Mouse (Mus musculus) embryo, embryonic 11.5 days (tissue): ENCODE measurements at regions not wholly inside any gene's neighbourhood (a gene's known extent, or its start where the extent isn't known, plus 50 kb on each side); places are given as distances from the start of the nearest gene placed in this dataset.

Source experiments
- DNase-seq: peaks from one replicate; pipeline ENCODE4 v3.0.0-alpha.2; 2012; ENCODE audit warnings: low read depth, low spot score

- no peak for DNase-seq
Measured at GRCm38 (mm10) chr14:17234898-17235297, 415.9 kb upstream of the Rarb start.

DNA sequence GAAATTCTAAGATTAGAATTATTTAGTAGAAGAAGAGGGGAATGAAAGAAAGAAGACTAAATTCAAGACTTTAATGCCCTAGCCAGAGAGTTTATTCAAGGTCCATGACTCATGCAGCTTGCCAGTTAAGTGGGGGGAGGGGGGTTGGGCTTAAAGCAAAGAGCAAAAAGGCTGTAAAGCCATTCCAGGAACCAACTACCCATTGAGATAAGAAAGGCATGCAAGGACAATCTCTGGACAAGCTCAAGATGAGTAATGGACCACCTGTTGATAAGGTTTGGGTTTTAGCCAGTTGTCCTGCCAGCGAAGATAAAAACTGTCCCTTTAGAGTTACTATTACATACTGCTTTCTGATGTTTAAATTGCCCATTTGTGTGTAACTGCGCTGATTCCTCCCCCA lies 392.5 kb upstream of the Rarb start:
- DNase-seq, result no peak

GRCm38 (mm10) chr14:17205691-17206090 lies 386.7 kb upstream of the Rarb start:
- DNase-seq, result no peak

DNA sequence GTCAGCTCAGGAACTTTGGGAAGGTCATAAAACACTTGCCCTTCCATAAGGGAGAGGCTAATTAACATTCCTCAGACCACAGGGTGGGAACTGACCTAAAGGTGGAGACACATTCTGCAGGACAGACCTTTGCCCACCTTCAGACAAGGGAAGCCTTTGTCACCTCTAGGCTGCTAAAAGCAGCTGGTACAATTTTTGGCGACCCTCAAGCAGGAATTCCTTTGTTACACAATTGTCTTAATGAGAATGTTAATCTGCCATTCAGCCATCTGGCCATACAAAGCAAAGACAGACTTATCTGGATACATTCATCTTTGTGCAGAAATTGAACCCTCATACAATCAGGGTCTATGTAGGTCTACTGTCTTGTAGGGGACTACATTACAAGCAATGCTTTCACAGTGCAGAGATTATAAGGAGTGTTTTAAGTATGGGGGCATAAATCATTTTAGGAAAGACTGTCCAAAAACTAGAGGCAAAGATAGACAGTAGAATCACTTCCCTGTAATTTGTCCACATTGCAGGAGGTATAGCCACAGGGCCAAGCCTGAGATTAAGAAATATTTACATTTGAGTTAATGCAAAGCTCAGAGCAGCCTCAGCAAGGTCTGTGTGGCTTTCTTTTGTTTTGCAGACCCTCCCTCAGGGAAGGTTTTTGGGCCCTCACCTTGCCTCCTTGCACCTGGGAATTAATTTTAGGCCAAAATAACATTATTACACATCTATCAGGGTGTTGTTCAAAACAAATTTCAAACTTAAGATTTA lies 384.5 kb upstream of the Rarb start:
- DNase-seq, result no peak

DNA sequence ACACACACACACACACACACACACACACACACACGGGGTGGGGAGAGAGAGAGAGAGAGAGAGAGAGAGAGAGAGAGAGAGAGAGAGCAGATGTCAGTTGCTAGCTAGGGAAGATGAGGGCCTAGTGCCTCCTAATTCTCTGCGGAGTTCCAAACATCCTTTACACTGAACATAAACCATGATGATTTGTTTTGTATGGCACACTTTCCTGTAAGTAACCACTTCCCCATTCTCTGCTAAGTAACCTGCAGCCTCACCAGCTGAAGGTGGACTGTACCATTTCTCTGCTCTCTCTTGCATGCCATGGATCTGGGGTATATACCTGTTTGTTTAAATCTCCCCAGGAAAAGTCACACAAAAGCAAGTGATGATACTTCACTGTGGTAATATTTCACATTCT lies 374.0 kb upstream of the Rarb start:
- DNase-seq, result no peak

- DNase-seq, result no peak
Measured at GRCm38 (mm10) chr14:17173218-17173617, 354.3 kb upstream of the Rarb start.

- peak; percentile 52 for DNase-seq
Measured at GRCm38 (mm10) chr14:17172330-17173110, 353.6 kb upstream of the Rarb start.

DNA sequence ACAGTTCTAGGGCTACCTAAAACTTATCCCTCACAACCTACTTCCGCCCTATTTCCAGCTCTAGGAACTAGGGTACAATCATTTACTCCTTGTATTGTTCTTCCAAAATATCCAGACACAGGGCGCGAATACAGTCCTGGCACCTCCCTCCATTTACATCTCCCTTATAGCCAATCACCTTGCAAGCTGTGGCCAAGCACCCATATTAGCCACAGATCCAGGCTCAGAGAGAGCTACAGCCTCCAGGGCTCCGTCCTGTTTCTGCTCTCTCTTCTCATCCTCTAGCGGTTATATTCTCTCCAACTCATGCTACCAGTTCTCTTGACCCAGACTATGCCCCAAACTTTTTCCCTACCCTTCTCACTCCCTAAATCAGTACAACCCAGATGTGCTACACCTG lies 352.9 kb upstream of the Rarb start:
- DNase-seq, result no peak

DNA sequence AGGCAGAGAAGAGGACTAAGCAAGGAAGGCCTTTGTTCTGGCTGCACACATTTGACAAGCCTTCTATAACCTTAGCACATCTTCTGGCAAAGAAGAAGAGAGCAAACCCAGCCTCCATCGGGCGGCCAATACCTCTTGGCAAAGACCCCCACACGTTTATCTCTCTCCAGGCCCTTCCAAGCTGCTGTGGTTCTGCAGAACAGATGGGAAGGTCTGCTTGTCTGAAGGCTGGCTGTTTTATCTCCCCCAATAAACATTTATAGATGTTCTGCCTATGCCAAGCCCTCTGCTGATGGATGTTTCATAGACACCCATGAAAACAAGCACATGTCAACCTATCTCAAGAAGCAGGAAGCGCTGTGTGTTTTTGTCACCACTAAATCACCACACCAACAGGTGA lies 339.4 kb upstream of the Rarb start:
- no peak for DNase-seq

DNA sequence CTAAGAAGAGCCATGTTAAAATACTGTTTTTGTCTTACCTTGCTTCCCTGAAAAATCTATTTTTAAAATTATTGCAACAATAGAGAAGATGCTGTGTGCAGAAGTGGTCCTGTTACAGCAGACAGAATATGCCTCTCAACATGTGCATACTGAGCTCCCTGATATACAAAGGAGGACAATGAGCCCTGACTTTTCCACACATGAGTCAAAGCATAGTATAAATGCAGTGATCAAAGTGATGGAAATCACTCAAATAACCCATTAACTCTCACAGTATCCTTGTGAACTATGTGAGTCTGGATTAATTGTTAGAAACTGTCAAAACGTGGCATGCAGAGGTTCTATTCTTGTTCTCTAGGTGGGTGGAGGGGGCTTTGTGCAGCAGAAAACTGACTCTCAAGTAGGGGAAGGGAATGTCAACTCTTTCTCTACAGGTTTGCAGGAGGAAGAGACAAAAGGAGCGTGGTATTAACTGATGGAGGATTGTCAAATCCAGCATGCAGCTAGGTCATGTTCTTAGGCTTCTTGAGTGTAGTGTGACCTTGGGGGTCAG lies 337.5 kb upstream of the Rarb start:
- no peak for DNase-seq

GRCm38 (mm10) chr14:17120679-17121078 lies 301.7 kb upstream of the Rarb start:
- DNase-seq, result no peak

DNA sequence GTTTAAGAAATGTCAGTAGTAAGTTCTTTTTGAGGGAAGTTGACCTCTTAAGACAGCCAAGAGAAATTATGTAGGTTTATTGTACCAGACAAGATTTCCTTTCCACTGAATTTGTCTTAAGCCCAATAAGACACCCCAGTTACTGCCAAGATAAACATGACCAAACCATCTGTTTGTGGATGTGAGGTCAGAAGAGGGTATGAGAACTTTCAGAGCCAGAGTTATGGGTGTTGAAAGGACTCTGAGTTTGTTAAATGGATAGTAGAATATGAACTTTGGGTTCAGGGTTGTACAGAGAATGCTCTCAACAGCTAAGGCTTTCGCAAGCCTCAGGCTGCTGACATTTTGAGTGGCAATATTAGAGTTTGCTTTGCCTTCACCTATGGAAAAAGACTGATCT lies 287.7 kb upstream of the Rarb start:
- no peak for DNase-seq

DNA sequence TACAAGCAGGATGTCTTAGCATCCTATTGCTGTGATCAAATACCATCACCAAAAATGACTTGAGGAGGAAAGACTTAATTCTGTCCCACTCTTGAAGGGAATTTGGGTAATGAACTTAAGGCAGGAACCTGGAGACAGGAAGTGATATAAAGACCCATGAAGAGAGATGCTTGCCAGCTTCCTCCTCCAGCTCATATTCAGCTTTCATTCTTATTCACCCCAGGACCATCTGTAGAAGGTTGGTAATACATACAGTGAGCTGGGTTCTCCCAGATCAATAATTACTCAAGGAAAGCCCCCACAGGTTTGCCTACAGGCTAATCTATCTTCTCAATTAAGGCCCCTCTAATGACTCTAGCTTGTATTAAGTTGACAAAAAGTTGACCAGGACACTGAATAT lies 283.5 kb upstream of the Rarb start:
- no peak for DNase-seq

DNA sequence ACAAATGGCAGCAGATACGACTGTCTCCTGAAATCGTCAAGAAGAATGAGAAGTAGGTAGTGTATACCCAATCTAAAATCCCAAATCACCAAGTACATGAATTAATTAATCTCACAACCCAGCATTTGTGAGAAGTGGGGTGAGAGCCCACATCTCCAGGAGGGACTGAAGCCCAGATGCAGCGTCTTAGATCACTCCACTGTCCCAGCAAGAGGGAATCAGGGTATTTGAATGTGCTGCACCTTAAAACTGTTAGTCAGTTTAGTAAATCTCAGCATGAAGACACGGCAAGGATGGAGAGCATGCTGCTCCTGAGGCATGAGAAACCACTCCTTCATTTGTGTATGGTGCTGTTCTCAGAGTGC lies 271.6 kb upstream of the Rarb start:
- DNase-seq, result no peak

GRCm38 (mm10) chr14:17089640-17090572 lies 270.9 kb upstream of the Rarb start:
- DNase-seq, result no peak

DNA sequence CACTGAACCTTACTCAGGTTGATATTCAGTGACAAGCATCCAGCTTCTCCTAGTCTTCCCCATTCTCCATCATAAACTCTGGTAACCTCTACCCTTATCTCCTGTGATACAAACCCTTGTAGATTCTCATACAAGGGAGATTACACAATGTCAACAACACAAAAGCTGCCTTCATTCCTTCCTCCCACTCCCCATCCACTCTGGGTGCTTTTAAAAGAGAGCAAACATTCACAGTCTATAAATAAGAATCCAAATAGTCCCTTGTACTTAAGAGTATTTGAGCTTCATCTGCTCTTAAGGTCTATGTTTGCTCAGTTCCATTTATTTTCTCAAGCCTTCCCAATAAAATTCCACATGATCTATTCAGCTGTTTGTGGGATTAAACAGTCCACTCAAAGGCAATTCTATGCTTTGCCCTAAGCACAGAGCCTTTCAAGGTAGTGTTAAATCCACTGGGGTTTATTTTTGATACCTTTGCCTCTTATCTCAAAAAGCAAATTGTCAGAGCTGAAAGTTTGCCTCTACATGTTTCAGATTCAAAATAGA lies 270.2 kb upstream of the Rarb start:
- DNase-seq, result no peak

- DNase-seq, result no peak
Measured at GRCm38 (mm10) chr14:17087828-17088227, 268.9 kb upstream of the Rarb start.

DNA sequence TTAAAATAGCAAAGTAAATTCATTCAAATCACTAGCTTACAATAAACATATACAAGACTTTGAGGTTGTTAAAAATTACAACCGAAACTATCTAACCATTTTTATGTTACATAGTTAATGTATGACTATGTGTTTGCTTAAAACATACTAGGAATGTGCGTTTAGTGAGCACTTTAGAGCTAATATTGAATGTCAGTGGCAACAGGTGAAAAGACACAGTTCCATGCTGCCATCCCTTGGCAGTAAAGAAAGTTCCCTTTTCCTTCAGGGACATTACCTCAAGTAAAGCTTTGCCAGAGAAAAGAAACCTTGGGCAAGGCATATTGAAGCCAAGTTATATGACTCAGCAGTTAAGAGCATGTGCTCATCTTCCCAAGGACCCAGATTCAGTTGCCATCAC lies 265.0 kb upstream of the Rarb start:
- no peak for DNase-seq

DNA sequence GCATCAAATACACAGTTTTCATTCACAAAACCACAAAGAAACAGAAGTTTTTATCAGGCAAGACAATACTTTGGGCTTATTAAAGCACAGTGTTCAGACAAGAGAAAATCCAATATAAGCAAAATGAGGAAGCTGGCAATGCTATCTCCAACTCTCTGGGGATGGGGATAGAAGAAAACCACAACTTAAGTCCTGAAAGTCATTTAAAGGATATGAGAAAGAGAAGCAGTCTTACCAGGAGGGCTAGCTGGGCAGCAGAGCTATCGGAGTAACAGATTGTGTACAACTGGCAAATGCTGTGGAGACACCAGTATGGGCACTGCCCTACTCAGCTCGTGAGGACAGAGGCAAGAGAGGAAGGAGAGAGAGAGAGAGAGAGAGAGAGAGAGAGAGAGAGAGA lies 262.9 kb upstream of the Rarb start:
- DNase-seq, result no peak

DNA sequence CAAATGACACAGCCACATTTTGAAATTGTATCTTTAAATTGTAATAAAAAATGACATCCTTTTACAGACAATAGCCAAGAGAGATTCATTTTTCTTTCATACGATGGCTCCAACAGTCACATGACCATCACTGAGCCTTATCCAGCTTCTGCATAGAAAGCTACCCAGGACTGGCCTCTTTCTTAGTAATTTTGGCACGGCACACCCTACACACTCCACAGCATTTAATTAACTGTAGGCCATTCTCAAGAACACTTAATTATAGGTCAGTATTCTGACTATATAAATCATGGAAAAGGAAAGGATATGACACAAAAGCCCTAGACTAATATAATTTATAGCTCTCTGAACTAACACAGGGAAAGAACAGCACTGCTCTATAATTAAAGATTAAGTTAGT lies 260.6 kb upstream of the Rarb start:
- DNase-seq, result no peak

GRCm38 (mm10) chr14:17061358-17061757 lies 242.4 kb upstream of the Rarb start:
- DNase-seq, result no peak

DNA sequence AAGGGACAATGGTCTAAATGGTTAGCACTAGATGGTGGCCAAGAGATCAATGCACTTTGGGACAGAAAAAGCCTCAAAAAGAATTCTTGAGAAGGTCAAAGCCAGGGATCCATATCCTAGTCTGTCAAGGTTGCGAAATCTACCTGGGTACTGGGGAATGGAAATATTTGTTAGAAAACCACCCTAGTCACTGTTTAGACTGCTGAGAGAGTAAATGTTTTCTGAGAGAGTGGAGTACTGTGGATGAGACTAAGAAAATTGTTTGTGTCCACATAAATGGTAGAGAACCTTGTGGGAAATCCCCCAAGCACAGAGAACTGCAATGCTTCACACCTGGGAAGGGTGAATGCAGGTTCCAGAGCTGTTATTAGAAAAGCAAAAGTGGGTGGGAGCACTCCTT lies 239.5 kb upstream of the Rarb start:
- no peak for DNase-seq
